Mouse (Mus musculus) adrenal gland, postnatal 10 days (tissue): ENCODE data around the gene Armc9. TPM values are rescaled to one million over a fixed set of nuclear protein-coding genes. Genes with fewer than 3 reads are reported as not detected.

Experiments
- DNase-seq: peaks from one replicate; pipeline ENCODE4 v3.0.0; 2021; ENCODE audit warnings: mixed read lengths
- total RNA-seq, 2 experiments: library from RNA; stranded (reverse); gene quantifications; 2 replicates each; pipeline ENCODE4 v1.2.3; 2021

Armc9 gene
- total RNA-seq, 2 experiments from 2014 or later: 7.9 to 10.9 TPM

DNA sequence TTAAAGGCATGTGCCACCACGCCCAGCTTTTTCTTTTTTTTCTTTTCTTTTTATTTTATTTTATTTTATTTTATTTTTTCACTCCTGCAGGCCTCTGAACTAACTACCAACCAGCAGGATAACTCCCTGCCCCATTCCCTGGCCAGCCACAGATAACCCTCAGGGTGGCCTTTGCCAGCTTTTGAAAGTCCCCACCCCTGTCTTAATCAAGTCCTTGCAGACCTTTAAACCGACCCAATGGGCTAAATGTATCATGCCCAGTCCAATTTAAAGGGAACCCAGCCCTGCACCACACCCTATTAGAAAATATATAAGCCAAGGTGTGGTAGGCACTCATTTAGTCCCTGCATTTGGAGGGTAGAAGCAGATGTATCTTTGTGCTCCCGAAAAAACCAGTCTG lies 157.7 kb downstream of the Armc9 start:
- DNase-seq: no peak

DNA sequence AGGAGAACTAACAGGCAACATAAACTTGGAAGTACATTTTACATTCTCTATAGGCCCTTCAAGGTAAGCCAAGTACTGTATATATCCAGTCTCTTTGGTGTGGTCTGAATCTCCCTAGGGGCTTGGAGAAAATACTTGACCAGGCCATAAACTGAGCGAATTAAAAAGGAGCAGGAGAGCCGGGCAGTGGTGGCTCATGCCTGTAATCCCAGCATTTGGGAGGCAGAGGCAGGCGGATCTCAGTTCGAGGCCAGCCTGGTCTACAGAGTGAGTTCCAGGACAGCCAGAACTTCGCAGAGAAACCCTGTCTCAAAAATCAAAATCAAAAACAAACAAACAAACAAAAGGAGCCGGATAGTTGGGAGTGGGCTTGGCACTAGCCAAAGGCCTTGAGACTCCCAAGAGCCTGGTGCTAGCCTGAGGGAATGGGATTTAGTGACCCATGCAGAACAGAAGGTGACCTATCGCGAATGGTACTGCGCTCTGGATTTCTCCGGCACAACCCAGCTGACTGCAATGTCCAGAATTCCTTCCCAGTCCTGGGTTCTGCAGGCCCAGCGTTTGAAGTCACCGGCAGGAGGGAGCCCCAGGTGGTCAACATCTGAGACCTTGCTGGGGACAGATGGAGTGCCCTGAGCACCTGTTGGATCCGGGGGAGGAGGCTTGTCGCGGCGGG lies 158.7 kb downstream of the Armc9 start:
- no peak for DNase-seq

DNA sequence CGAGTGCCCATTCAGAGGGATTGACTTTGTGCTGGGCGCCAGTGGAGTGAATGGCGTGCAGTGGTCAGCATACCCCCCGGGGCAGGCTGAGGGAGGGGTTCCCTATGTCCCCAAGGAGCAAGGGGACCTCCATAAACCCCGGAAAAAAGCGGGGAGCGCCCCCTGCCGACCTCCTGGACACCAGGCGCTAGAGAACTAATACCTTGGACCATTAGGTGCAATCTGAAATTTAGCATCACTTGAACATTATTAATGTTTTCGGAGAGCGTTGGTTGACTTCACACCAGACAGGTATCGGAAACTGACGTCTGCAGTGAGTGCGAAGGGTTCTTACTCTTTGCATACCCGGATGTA lies 159.2 kb downstream of the Armc9 start:
- DNase-seq: peak; percentile 47

DNA sequence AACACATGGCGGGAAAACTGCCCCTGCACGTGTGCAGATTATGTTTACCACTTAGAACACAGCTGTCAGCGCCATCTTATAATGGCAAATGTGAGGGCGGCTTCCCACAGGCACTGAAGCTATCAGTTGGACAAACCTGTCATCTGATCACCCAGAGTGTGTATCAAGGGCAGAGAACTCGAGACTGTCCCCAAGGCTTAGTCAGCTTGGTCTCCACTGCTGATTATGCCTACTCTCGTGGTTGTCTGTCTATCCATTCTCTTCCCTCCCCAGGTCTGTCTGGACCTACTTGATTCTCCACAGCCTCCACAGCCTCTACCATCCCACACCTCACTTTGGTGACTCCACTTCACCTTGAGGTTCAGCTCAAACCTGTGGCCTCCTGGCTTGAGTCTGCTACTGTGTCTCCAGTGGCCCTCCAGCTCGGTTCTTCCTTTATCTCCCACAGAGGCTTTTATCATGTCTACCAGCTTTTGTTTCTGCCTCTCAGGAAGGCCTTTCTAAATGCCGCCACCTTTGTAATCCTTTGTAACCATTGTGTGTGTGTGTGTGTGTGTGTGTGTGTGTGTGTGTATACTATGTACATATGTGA lies 166.3 kb downstream of the Armc9 start:
- no peak for DNase-seq

Other genes with a start within 250 kb of the Armc9 start
- under 1 TPM; 0.18 to 0.24 TPM for gene 4933407L21Rik, start 226.3 kb upstream of the Armc9 start, total RNA-seq
- 1 to 10 TPM in 1 of 2 experiments, under 1 TPM in 1; 0.85 to 1.8 TPM for gene Gpr55, start 193.8 kb upstream of the Armc9 start, total RNA-seq
- not detected for gene Spata3, start 138.0 kb upstream of the Armc9 start, total RNA-seq
- gene 2810459M11Rik, start 108.9 kb upstream of the Armc9 start, total RNA-seq: 1 to 10 TPM; 3.7 to 8.0 TPM
- 100 to 1,000 TPM in 1 of 2 experiments, 10 to 100 TPM in 1; 95.2 to 101 TPM for gene Psmd1, start 90.4 kb upstream of the Armc9 start, total RNA-seq
- under 1 TPM; 0.21 to 0.27 TPM for gene Htr2b, start 42.8 kb upstream of the Armc9 start, total RNA-seq
- 1 to 10 TPM; 1.3 to 2.7 TPM for gene Gm21972, start 21.1 kb upstream of the Armc9 start, total RNA-seq
- gene B3gnt7, start 148.1 kb downstream of the Armc9 start, total RNA-seq: under 1 TPM; 0.36 to 0.55 TPM
- 100 to 1,000 TPM; 242 to 251 TPM for gene Ncl, start 204.6 kb downstream of the Armc9 start, total RNA-seq